Comparison of ENCODE assay signal across 8 mouse cellular contexts in the genomic region with DNA sequence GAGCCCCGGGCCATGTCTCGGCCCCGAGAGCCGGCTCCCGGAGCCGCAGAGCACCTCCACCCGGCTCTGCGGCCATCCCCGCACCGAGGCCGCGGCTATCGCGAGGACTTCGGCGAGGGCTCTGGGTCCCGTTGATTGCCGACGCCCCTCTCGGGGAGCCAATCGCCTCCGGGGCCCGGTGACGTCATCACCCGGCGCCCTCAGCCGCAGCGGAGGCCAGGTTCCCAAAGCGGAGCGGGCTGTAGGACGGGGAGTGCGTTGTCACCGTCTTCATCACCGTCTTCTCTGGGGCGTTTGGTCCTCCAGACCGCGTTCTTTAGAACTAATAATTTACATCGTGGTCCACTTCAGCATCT. TPM values are rescaled to one million over a fixed set of nuclear protein-coding genes. Genes with fewer than 3 reads are reported as not detected.
DNase-seq lines count a peak whose midpoint lies in the region; ATAC-seq and TF ChIP-seq lines count a peak whose summit lies in the region.

A gene (minus strand): TSS at position 123 of the 356 bp plus-strand sequence.

- TF ChIP-seq EP300 in liver, embryonic 14.5 days (IDR thresholded peaks at IDR 0.05; ENCODE audit: low read depth) = no peak; the same call in none of the 2 replicates
- peak; percentile 97 for TF ChIP-seq EP300 in stomach, postnatal 0 days (optimal IDR thresholded peaks at IDR 0.05)

- no peaks in the 10 kb centered on the region for H3K27me3 ChIP-seq in forebrain, embryonic 10.5 days (ENCODE audit: poor library complexity, severe bottlenecking)
- no peaks in the 10 kb centered on the region for H3K27me3 ChIP-seq in heart, embryonic 15.5 days
- no peaks in the 10 kb centered on the region for H3K27me3 ChIP-seq in liver, embryonic 14.5 days (ENCODE audit: control insufficient read depth, insufficient read depth, low read length)
- no peaks in the 10 kb centered on the region for H3K27me3 ChIP-seq in neural tube, embryonic 11.5 days (ENCODE audit: control insufficient read depth, insufficient read depth, low read length)
- no peaks in the 10 kb centered on the region for H3K27me3 ChIP-seq in stomach, postnatal 0 days (ENCODE audit: control insufficient read depth, insufficient read depth, low read length)

- ATAC-seq in CD4-positive, CD25-positive, alpha-beta regulatory T cell, adult 4 months = peak; percentile 95
- ATAC-seq in heart, embryonic 15.5 days (replicated peaks; ENCODE audit: insufficient number of reproducible peaks, insufficient read depth, low FRiP score, low read depth) = peak; percentile 98
- peak; percentile 97 for ATAC-seq in liver, embryonic 14.5 days (ENCODE audit: insufficient read depth)
- ATAC-seq in neural tube, embryonic 11.5 days (ENCODE audit: insufficient read depth, low FRiP score, low TSS enrichment) = peak; percentile 99
- peak; percentile 97 for ATAC-seq in stomach, postnatal 0 days (ENCODE audit: low FRiP score, low TSS enrichment)

- no peak for TF ChIP-seq CTCF in liver, embryonic 14.5 days (IDR thresholded peaks at IDR 0.05; ENCODE audit: low read depth)
- no peak for TF ChIP-seq CTCF in stomach, postnatal 0 days (IDR thresholded peaks at IDR 0.05; ENCODE audit: low read depth)

- H3K9ac ChIP-seq in heart, embryonic 15.5 days = peak within 1 kb of the TSS; percentile 94
- peak within 1 kb of the TSS; percentile 74 for H3K9ac ChIP-seq in liver, embryonic 14.5 days (replicated peaks)
- H3K9ac ChIP-seq in neural tube, embryonic 11.5 days (ENCODE audit: low read length) = peak within 1 kb of the TSS; percentile 95
- peak within 1 kb of the TSS; percentile 96 for H3K9ac ChIP-seq in stomach, postnatal 0 days (ENCODE audit: low read length)

- under 1% methylated on average over 38 of the region's 38 CpGs for WGBS in forebrain, embryonic 10.5 days
- 0% methylated on average over 38 of the region's 38 CpGs for whole genome bisulfite sequencing in heart, embryonic 15.5 days
- WGBS in liver, embryonic 14.5 days (ENCODE audit: insufficient replicate concordance) = under 1% methylated on average over 38 of the region's 38 CpGs
- 0% methylated on average over 38 of the region's 38 CpGs for WGBS in neural tube, embryonic 11.5 days
- 0% methylated on average over 38 of the region's 38 CpGs for WGBS in stomach, postnatal 0 days

- H3K9me3 ChIP-seq in forebrain, embryonic 10.5 days = no peaks in the 10 kb centered on the region
- no peaks in the 10 kb centered on the region for H3K9me3 ChIP-seq in heart, embryonic 15.5 days (replicated peaks)
- no peaks in the 10 kb centered on the region for H3K9me3 ChIP-seq in liver, embryonic 14.5 days (ENCODE audit: control insufficient read depth, low read length)
- H3K9me3 ChIP-seq in neural tube, embryonic 11.5 days (ENCODE audit: control insufficient read depth, low read length) = no peaks in the 10 kb centered on the region
- H3K9me3 ChIP-seq in stomach, postnatal 0 days (ENCODE audit: control insufficient read depth, low read length) = no peaks in the 10 kb centered on the region

- H3K4me2 ChIP-seq in heart, embryonic 15.5 days = peak within 1 kb of the TSS; percentile 77
- H3K4me2 ChIP-seq in liver, embryonic 14.5 days (ENCODE audit: low read depth) = peak within 1 kb of the TSS; percentile 94
- H3K4me2 ChIP-seq in neural tube, embryonic 11.5 days (ENCODE audit: low read depth) = peak within 1 kb of the TSS; percentile 80
- peak within 1 kb of the TSS; percentile 66 for H3K4me2 ChIP-seq in stomach, postnatal 0 days (replicated peaks; ENCODE audit: low read depth)

- H3K4me3 ChIP-seq in forebrain, embryonic 10.5 days = peak within 1 kb of the TSS; percentile 93
- H3K4me3 ChIP-seq in heart, embryonic 15.5 days = peak within 1 kb of the TSS; percentile 93
- H3K4me3 ChIP-seq in liver, embryonic 14.5 days (ENCODE audit: insufficient read depth in 1 of 2, low read depth in 2 of 2, low read length in 2 of 2) = peak within 1 kb of the TSS; percentile 94 to 99
- H3K4me3 ChIP-seq in neural tube, embryonic 11.5 days (ENCODE audit: low read depth, low read length) = peak within 1 kb of the TSS; percentile 84
- H3K4me3 ChIP-seq in stomach, postnatal 0 days (ENCODE audit: low read depth, low read length) = peak within 1 kb of the TSS; percentile 83

- H3K4me1 ChIP-seq in forebrain, embryonic 10.5 days = peaks cover 13% of the 10 kb centered on the region
- H3K4me1 ChIP-seq in heart, embryonic 15.5 days (replicated peaks) = peaks cover 16% of the 10 kb centered on the region
- H3K4me1 ChIP-seq in liver, embryonic 14.5 days (replicated peaks; ENCODE audit: control insufficient read depth in 2 of 2, insufficient read depth in 2 of 2, low read length in 1 of 2) = peaks cover 7% of the 10 kb centered on the region in 2 experiments
- peaks cover 4% of the 10 kb centered on the region for H3K4me1 ChIP-seq in neural tube, embryonic 11.5 days (ENCODE audit: control insufficient read depth, insufficient read depth, low read length)
- no peaks in the 10 kb centered on the region for H3K4me1 ChIP-seq in stomach, postnatal 0 days (replicated peaks; ENCODE audit: control insufficient read depth, insufficient read depth)

- H3K36me3 ChIP-seq in forebrain, embryonic 10.5 days (replicated peaks) = peaks cover 38% of the 10 kb centered on the region
- H3K36me3 ChIP-seq in heart, embryonic 15.5 days = peaks cover 22% of the 10 kb centered on the region
- H3K36me3 ChIP-seq in liver, embryonic 14.5 days (replicated peaks; ENCODE audit: control insufficient read depth, insufficient read depth, low read depth) = peaks cover 12% of the 10 kb centered on the region
- peaks cover 7% of the 10 kb centered on the region for H3K36me3 ChIP-seq in neural tube, embryonic 11.5 days (ENCODE audit: control insufficient read depth, insufficient read depth, low read length)
- H3K36me3 ChIP-seq in stomach, postnatal 0 days (ENCODE audit: control insufficient read depth, insufficient read depth, low read length) = no peaks in the 10 kb centered on the region; the same call in 1 of the 2 replicates

- peak within 1 kb of the TSS; percentile 96 for H3K27ac ChIP-seq in forebrain, embryonic 10.5 days
- H3K27ac ChIP-seq in heart, embryonic 15.5 days = peak within 1 kb of the TSS; percentile 89
- H3K27ac ChIP-seq in liver, embryonic 14.5 days = peak within 1 kb of the TSS; percentile 80
- peak within 1 kb of the TSS; percentile 67; the same call in 1 of the 2 replicates for H3K27ac ChIP-seq in neural tube, embryonic 11.5 days (ENCODE audit: low read depth, low read length)
- H3K27ac ChIP-seq in stomach, postnatal 0 days (replicated peaks) = peak within 1 kb of the TSS; percentile 95

- DNase-seq in c-Kit-negative CD71-positive TER-119-positive erythroid progenitor cells, embryonic 14.5 days (ENCODE audit: low read depth, low spot score) = peak; percentile 94
- peak; percentile 94 for DNase-seq in forebrain, embryonic 10.5 days (ENCODE audit: extremely low spot score, low spot score)
- DNase-seq in kidney, postnatal 25 days = peak; percentile 95 to 99
- DNase-seq in liver, embryonic 14.5 days (ENCODE audit: low read depth in 3 of 3, low spot score in 3 of 3) = peak; percentile 91 to 93 (median 92)
- DNase-seq in neural tube, embryonic 11.5 days (ENCODE audit: low spot score) = peak; percentile 99
- DNase-seq in stomach, postnatal 0 days (ENCODE audit: low spot score) = peak; percentile 96

RNA-seq across cellular contexts. Expression of the gene that starts here (rescaled TPM):
- polyA plus RNA-seq in CD4-positive, CD25-positive, alpha-beta regulatory T cell, adult 4 months (2017; shearing (Covaris generic)) = 10 to 100 TPM; 20.3 to 23.8 TPM
- 134 and 136 TPM in 2 replicates for polyA plus RNA-seq in forebrain, embryonic 10.5 days (2016; fragmentation: Nextera tagmentation; extraction: Ambion mirVana)
- 53.0 and 58.1 TPM in 2 replicates for polyA plus RNA-seq in heart, embryonic 15.5 days (2015; fragmentation: Nextera tagmentation; extraction: Ambion mirVana)
- polyA plus RNA-seq in liver, embryonic 14.5 days (2012; rRNA removed) = 34.1 and 35.4 TPM in 2 replicates
- 49.1 and 59.1 TPM in 2 replicates for polyA plus RNA-seq in liver, embryonic 14.5 days (2014; fragmentation: Nextera tagmentation; extraction: Ambion mirVana)
- polyA plus RNA-seq in neural tube, embryonic 11.5 days (2014; fragmentation: Nextera tagmentation; extraction: Ambion mirVana) = 117 and 120 TPM in 2 replicates
- polyA plus RNA-seq in stomach, postnatal 0 days (2015; fragmentation: Nextera tagmentation; extraction: Ambion mirVana) = 64.9 and 65.6 TPM in 2 replicates

Comparison
In these comparisons a context has a peak if more than half of its experiments do, and no peak if none do; other contexts are left out.
1. Peak in every context shown above with its lines: DNase-seq, ATAC-seq, H3K4me3 ChIP-seq and H3K27ac ChIP-seq.